Mouse (Mus musculus): Measurements from ENCODE around the gene Vwce.

- TF ChIP-seq CTCF (IDR thresholded peaks at IDR 0.05; ENCODE audit: borderline replicate concordance, insufficient read depth, low read depth, low read length) (no peak), POLR2A (IDR thresholded peaks at IDR 0.05; ENCODE audit: borderline replicate concordance, insufficient read depth, low read length) (no peak)
These were observed 29.5 kb upstream of the Vwce start for GRCm38 (mm10) chr19:10604534-10604933.
